Mouse (Mus musculus) kidney, postnatal 0 days (tissue): Measurements from ENCODE around the gene Pfpl. TPM values are rescaled to one million over a fixed set of nuclear protein-coding genes. Genes with fewer than 3 reads are reported as not detected.

Source experiments
- ATAC-seq: fragments of 200-750 bp; cut with Nextera tagmentation; replicated peaks from 2 replicates; pipeline ENCODE4 v1.8.0; 2017; ENCODE audit warnings: low read depth, moderate number of reproducible peaks, moderate TSS enrichment, moderate library complexity; ENCODE audit not compliant: low FRiP score
- DNase-seq: peaks from one replicate; pipeline ENCODE4 v3.0.0-alpha.2; 2016; ENCODE audit warnings: low spot score
- H3K27ac ChIP-seq: fragments of 300-500 bp; sonication (generic); 2 replicates; pipeline ENCODE4 v1.5.1; 2014; ENCODE audit warnings: mild to moderate bottlenecking
- H3K27me3 ChIP-seq: fragments of 300-500 bp; sonication (generic); 2 replicates; pipeline ENCODE4 v1.6.1; 2014; ENCODE audit warnings: low read length, mixed read lengths; ENCODE audit not compliant: insufficient read depth
- H3K36me3 ChIP-seq: fragments of 300-500 bp; sonication (generic); 2 replicates; pipeline ENCODE4 v1.6.1; 2014; ENCODE audit warnings: low read length, mixed read lengths; ENCODE audit not compliant: insufficient read depth
- H3K4me1 ChIP-seq: fragments of 300-500 bp; sonication (generic); replicated peaks from 2 replicates; pipeline ENCODE4 v1.6.1; 2014; ENCODE audit warnings: antibody characterized with exemption, low read length, mixed read lengths; ENCODE audit not compliant: insufficient read depth
- H3K4me2 ChIP-seq: fragments of 300-500 bp; sonication (generic); 2 replicates; pipeline ENCODE4 v1.6.1; 2014; ENCODE audit warnings: mild to moderate bottlenecking, low read length, moderate library complexity, mixed read lengths
- H3K4me3 ChIP-seq: fragments of 300-500 bp; sonication (generic); replicated peaks from 2 replicates; pipeline ENCODE4 v1.5.1; 2014; ENCODE audit warnings: low read depth, low read length
- H3K9ac ChIP-seq: fragments of 300-500 bp; sonication (generic); 2 replicates; pipeline ENCODE4 v1.6.1; 2014; ENCODE audit warnings: low read depth, low read length
- H3K9me3 ChIP-seq: fragments of 300-500 bp; sonication (generic); replicated peaks from 2 replicates; pipeline ENCODE4 v1.6.1; 2016; ENCODE audit warnings: low read length, inconsistent platforms, mixed read lengths
- CTCF ChIP-seq: IDR thresholded peaks from 2 replicates; pipeline ENCODE4 v1.5.1; 2016; ENCODE audit warnings: antibody characterized with exemption, low read depth, mild to moderate bottlenecking, moderate library complexity
- WGBS: fragments of 180-500 bp; shearing (Covaris S2); extraction: QIAGEN DNeasy Blood & Tissue Kit; methylation state at CpG from one replicate; pipeline ENCODE4 v1.1.7; 2014; 5-methylcytosine and 5-hydroxymethylcytosine counted together
- polyA plus RNA-seq: library from polyadenylated mRNA; unstranded; fragments of >200 nt; fragmentation: Nextera tagmentation; extraction: Ambion mirVana; gene quantifications from 2 replicates; pipeline ENCODE4 v1.2.1, GENCODE M21; 2015

The Pfpl gene
- polyA plus RNA-seq, 1 experiment from 2014 or later = not detected

DNA sequence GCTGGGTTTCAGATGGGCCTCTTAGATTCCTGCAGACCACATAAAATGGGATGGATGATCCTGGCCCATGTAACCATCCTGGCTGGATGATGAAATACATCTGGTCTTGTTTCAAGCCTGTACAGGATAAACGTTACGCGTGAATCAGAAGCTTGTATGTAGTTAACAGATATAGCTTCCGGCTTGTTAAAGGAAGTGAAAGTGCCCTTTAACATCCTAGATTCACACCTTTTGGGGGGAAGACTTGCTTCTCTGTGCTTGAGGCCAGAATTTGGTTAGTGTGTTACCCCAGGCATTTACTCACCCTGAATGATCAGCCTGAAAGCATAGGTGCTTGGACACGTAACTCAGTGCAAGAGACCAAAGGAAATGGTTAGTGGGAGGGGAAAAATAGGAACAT, 604 bp upstream of the Pfpl start:
- H3K9me3 ChIP-seq = no peaks in the 10 kb centered on the region
- H3K27me3 ChIP-seq = no peaks in the 10 kb centered on the region
- DNase-seq (no peak), ATAC-seq (no peak)
- no peaks in the 10 kb centered on the region for H3K36me3 ChIP-seq
- no peak overlapping the region for H3K4me2 ChIP-seq
- TF ChIP-seq CTCF = no peak
- H3K4me1 ChIP-seq = no peaks in the 10 kb centered on the region
- no peak overlapping the region for H3K9ac ChIP-seq
- WGBS = 82% methylated on average over 5 of the region's 5 CpGs
- no peak overlapping the region for H3K27ac ChIP-seq
- no peak overlapping the region for H3K4me3 ChIP-seq

- TF ChIP-seq CTCF = peak; percentile 81
- no peak overlapping the region for H3K4me3 ChIP-seq
- peak; percentile 69 for DNase-seq
- ATAC-seq = no peak
- no peak overlapping the region for H3K4me2 ChIP-seq
- WGBS = 6% methylated on average over 2 of the region's 2 CpGs
- no peak overlapping the region for H3K27ac ChIP-seq
- H3K9me3 ChIP-seq = no peaks in the 10 kb centered on the region
- no peaks in the 10 kb centered on the region for H3K27me3 ChIP-seq
- H3K9ac ChIP-seq = no peak overlapping the region
- H3K36me3 ChIP-seq = no peaks in the 10 kb centered on the region
- H3K4me1 ChIP-seq = no peaks in the 10 kb centered on the region
Observed at GRCm38 (mm10) chr19:12433033-12433432, 5.3 kb downstream of the Pfpl start.

DNA sequence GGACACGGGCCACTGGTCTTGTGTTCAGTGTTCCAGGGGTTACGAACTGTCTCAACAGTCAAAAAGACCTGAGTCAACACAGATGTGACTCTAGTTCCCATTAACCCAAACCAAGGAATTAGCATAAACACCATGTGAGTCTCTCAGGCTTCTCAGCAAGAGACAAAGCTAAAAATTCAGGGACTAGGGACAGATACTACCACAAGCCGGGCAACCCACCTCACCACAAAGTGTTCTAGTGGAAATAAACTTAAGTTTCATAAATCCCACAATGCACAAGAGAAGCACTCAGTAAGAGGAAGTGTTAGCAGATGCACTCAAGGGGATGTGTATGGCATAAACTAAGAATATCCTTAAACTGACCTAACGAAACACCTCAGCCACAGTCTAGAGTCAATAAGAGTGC, 7.3 kb downstream of the Pfpl start:
- no peak overlapping the region for H3K4me2 ChIP-seq
- H3K9me3 ChIP-seq = no peaks in the 10 kb centered on the region
- WGBS = 81% methylated on average over 4 of the region's 4 CpGs
- H3K36me3 ChIP-seq = no peaks in the 10 kb centered on the region
- H3K27me3 ChIP-seq = no peaks in the 10 kb centered on the region
- H3K27ac ChIP-seq = no peak overlapping the region
- H3K9ac ChIP-seq = no peak overlapping the region
- DNase-seq (no peak), ATAC-seq (no peak)
- no peak for TF ChIP-seq CTCF
- H3K4me1 ChIP-seq = no peaks in the 10 kb centered on the region
- no peak overlapping the region for H3K4me3 ChIP-seq

DNA sequence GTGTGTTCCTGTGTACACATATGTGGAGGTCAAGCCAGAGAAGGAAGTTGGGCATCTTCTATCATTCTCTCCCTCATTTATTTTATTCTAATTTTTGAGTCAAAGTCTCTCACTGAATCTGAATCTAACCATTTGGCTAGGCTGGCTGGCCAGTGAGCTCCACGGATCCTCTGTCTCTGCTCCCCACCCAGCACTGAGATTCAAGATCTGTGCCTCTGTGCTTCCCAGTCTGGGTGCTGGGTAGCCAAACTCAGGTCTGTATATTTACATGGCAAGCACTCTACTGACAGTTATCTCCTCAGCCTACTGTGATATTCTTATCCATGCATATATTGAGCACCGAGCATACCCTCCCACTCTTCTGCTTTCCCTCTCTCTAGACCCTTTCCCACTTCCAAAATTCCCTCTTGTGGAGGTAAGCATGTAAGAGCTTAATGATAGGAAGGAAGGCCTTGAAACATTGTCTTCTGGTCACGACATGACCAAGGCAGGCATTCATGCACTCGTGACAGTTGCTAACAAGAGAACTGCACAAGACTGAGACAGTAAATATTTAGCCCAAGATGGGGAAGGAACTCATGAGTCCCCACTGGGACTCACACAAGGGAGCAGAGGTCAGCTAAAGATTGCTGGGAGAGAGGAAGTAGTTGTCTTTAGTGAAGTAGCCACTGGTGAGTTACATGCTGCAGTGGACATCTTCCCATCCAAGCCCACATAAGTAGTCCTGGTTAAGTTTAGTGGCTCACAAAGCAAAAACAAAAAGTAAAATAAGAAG, 8.2 kb downstream of the Pfpl start:
- 79% methylated on average over 4 of the region's 4 CpGs for WGBS
- DNase-seq = no peak
- H3K4me1 ChIP-seq = no peaks in the 10 kb centered on the region

GRCm38 (mm10) chr19:12439581-12439980, 11.9 kb downstream of the Pfpl start:
- H3K27me3 ChIP-seq = no peaks in the 10 kb centered on the region
- no peaks in the 10 kb centered on the region for H3K4me1 ChIP-seq
- ATAC-seq (no peak), DNase-seq (no peak)
- no peak overlapping the region for H3K27ac ChIP-seq
- no peaks in the 10 kb centered on the region for H3K36me3 ChIP-seq
- WGBS = 50% methylated on average over 1 of the region's 1 CpGs
- H3K9me3 ChIP-seq = no peaks in the 10 kb centered on the region
- no peak overlapping the region for H3K4me3 ChIP-seq
- no peak overlapping the region for H3K9ac ChIP-seq
- no peak overlapping the region for H3K4me2 ChIP-seq
- no peak for TF ChIP-seq CTCF

More for the DNA sequence above, 8.2 kb downstream of the Pfpl start:
- no peak for TF ChIP-seq CTCF
- H3K27ac ChIP-seq = no peak overlapping the region
- no peaks in the 10 kb centered on the region for H3K27me3 ChIP-seq
- H3K36me3 ChIP-seq = no peaks in the 10 kb centered on the region
- no peak overlapping the region for H3K9ac ChIP-seq
- H3K9me3 ChIP-seq = no peaks in the 10 kb centered on the region
- no peak overlapping the region for H3K4me3 ChIP-seq
- ATAC-seq = no peak
- no peak overlapping the region for H3K4me2 ChIP-seq

DNA sequence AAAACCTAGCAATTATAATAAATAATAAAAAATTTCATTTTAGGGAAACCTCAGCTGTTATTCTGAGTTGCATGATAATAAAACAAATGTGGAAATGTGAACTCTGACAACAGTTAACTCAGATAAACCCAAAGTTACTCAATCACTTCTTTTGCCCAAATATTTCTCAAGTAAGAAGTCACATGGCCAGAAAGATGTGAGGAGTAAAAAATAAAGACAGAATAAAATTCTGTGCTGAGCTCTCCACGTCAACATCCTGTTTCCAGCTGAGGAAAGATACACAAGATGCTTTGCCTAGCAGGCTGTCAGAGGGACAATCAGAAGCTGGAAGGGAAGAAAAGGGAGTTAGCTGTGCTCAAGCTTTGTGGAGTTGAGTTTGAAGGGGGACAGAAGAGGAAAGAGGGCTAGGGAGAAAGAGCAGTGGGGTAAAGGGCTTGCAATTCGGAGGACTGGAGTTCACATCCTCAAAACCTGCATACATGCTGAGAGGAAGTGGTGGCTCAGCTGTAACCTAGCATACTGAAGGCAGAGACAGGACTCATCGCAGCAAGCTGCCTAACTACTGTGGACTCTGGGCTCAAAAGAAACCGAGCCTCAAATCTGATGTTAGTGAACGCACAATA, 12.5 kb downstream of the Pfpl start:
- no peaks in the 10 kb centered on the region for H3K9me3 ChIP-seq
- no peak overlapping the region for H3K27ac ChIP-seq
- H3K4me2 ChIP-seq = no peak overlapping the region
- ATAC-seq = no peak
- WGBS = 68% methylated on average over 5 of the region's 5 CpGs
- H3K27me3 ChIP-seq = no peaks in the 10 kb centered on the region
- no peaks in the 10 kb centered on the region for H3K36me3 ChIP-seq
- TF ChIP-seq CTCF = no peak
- no peak overlapping the region for H3K4me3 ChIP-seq
- H3K4me1 ChIP-seq = no peaks in the 10 kb centered on the region
- no peak for DNase-seq
- H3K9ac ChIP-seq = no peak overlapping the region

DNA sequence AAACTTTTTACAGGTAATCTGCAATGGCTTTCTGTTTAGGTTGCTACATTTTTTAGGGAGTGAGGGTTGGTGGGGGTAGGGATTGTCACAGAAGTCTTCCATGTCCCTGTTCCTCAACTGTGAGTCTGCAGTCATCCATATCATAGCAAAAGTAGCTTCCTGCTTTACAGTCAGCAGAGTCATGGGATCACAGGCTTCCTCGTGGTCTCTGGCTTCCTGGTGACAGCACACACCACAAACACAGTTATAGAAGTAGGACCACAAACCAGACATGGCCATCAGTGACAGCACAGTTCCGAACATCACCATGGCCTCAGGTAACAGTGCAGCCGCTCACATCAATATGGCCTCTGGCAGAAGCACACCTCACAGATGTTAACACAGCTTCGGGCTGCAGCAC, 14.9 kb downstream of the Pfpl start:
- Histone ChIP-seq H3K36me3 (no peaks in the 10 kb centered on the region), H3K27ac (no peak overlapping the region), H3K4me2 (no peak overlapping the region), H3K9ac (no peak overlapping the region), H3K4me1 (no peaks in the 10 kb centered on the region), H3K27me3 (no peaks in the 10 kb centered on the region), H3K9me3 (no peaks in the 10 kb centered on the region), H3K4me3 (no peak overlapping the region)
- no peak for ATAC-seq
- WGBS = 71% methylated on average over 4 of the region's 4 CpGs
- DNase-seq = no peak
- no peak for TF ChIP-seq CTCF
